Mouse (Mus musculus) monocyte, adult 2 months (primary cell): ENCODE measurements around the gene B230118H07Rik.

Experiments
- DNase-seq, 2 experiments: peaks; one replicate each; pipeline ENCODE4 v3.0.0; 2022; ENCODE audit warnings: low spot score in 2 of 2, low read depth in 1 of 2

Gene B230118H07Rik

DNA sequence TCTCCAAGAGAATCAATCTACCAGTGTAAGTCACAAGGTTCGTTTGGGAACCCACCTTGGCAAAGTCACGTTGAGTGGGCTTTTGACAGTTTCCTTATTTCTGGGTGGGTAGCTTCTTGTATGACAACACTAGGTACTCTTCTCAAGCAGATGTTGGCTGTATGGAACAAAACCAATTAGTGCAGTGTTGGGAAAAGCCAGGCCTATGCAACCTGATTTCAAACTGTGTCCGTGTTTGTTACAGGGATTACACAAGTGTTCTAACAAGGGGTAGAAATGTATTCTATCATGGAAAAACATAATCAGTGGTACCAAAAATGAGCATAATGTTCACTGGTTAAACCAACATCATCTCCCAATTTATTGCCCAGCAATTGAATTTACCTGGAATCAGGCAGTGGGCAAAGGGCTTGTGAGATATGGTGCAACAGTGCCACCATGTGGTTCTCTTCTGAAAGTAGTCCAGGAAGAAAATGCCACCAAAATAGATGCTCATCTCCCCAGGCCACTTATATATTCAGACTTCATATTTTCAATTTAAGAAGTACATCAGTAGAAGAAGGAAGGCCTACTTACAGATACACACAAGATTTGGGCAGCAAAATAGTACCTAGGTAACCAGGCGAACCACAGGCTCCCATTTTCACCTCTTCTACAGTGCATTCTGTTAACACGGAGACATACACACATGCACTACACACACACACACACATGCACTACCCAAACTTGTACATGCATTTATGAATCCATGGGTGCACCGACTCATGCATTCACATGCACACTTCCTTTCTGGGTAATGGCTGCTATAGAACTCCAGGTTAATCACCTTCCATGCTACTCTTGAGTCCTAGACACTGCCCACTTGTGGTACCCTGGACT lies 123.6 kb downstream of the B230118H07Rik start:
- no peak for DNase-seq

DNA sequence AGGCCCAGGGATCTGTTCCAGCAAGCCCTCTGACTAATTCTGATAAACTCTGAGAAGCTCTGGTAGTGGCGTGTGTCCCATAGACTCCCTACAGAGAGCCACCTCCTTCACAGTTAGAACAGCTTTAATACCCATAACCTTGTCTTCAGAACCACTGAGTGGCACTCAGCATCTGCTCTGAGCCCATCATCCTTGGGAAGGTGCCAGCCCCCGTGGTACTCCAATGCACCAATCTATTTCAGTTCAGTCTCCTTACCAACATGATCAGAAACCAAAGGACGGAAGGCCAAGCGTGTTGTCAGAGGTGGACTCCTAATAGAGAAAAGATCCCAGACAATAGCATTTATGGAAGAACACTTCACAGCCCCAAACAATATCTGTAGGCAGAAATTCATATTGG lies 124.2 kb downstream of the B230118H07Rik start:
- DNase-seq: no peak

DNA sequence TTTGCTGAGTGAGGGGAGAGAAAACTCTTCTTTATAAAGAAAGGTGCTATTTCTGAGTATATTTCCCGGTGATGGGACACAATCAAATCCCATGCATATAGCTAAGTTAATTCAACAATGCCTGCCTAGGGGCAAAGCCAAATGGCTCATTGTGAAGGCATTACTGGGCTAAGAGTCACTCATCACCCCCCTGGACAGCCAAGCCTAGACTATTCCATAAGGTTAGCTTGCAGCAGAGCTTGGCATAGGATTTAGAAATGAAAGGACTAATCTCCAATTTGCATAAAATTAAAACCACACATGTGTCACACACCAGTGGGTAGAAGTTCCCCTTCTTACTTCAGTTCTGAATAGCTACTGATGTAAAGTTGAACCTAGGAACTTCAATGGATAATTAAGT lies 128.8 kb downstream of the B230118H07Rik start:
- DNase-seq: no peak

DNA sequence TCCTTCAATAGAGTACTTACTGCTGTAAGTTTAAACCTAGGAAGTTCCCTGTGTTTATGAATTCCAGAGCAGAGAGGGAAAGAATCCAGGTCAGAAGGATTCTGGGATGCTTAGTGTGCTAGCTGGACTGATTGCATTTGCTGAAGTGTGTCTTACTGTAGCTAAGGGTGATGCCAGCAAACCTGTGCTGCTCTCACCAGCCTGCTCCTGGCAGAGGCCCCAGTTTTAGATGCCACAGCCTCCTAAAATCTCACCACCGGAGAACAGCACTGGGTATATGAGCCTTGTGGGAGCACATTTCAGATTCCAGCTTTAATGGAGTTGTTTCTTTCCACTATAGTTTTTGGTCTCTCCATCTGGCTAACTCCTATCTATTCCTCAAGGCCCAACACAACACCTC lies 129.4 kb downstream of the B230118H07Rik start:
- DNase-seq: no peak
